Mouse (Mus musculus): ENCODE data around the gene Hspa12a.

Hspa12a gene

GRCm38 (mm10) chr19:58823301-58823700, 120.2 kb downstream of the Hspa12a start:
- no peak for DNase-seq (ENCODE audit: low spot score)

GRCm38 (mm10) chr19:58822454-58823200, 120.8 kb downstream of the Hspa12a start:
- DNase-seq (ENCODE audit: low spot score): peak; percentile 17

GRCm38 (mm10) chr19:58818571-58819415, 124.7 kb downstream of the Hspa12a start:
- DNase-seq (ENCODE audit: low spot score): no peak

- no peak for DNase-seq (ENCODE audit: low spot score)
Observed at GRCm38 (mm10) chr19:58817398-58817797, 126.1 kb downstream of the Hspa12a start.

- DNase-seq (ENCODE audit: low spot score): peak; percentile 28
Observed at GRCm38 (mm10) chr19:58816453-58817041, 126.9 kb downstream of the Hspa12a start.

GRCm38 (mm10) chr19:58815179-58815922, 128.1 kb downstream of the Hspa12a start:
- no peak for DNase-seq (ENCODE audit: low spot score)

GRCm38 (mm10) chr19:58810536-58810935, 132.9 kb downstream of the Hspa12a start:
- no peak for DNase-seq (ENCODE audit: low spot score)

GRCm38 (mm10) chr19:58808864-58809263, 134.6 kb downstream of the Hspa12a start:
- no peak for DNase-seq (ENCODE audit: low spot score)

- peak; percentile 68 for DNase-seq (ENCODE audit: low spot score)
Observed at GRCm38 (mm10) chr19:58806364-58806763, 137.1 kb downstream of the Hspa12a start.

GRCm38 (mm10) chr19:58805191-58805779, 138.2 kb downstream of the Hspa12a start:
- DNase-seq (ENCODE audit: low spot score): no peak

GRCm38 (mm10) chr19:58795114-58795669, 148.3 kb downstream of the Hspa12a start:
- no peak for DNase-seq (ENCODE audit: low spot score)

- DNase-seq (ENCODE audit: low spot score): peak; percentile 34
Observed at GRCm38 (mm10) chr19:58794284-58794683, 149.2 kb downstream of the Hspa12a start, which contains the start of gene 1700019N19Rik. 1700019N19Rik (minus strand) TSS chr19:58794461.

- DNase-seq (ENCODE audit: low spot score): no peak
Observed at GRCm38 (mm10) chr19:58789194-58789593, 154.3 kb downstream of the Hspa12a start.

- DNase-seq (ENCODE audit: low spot score): no peak
Observed at GRCm38 (mm10) chr19:58783938-58784337, 159.5 kb downstream of the Hspa12a start.

- DNase-seq (ENCODE audit: low spot score): no peak
Observed at GRCm38 (mm10) chr19:58781566-58781965, 161.9 kb downstream of the Hspa12a start.

- no peak for DNase-seq (ENCODE audit: low spot score)
Observed at GRCm38 (mm10) chr19:58776461-58776860, 167.0 kb downstream of the Hspa12a start.

GRCm38 (mm10) chr19:58767329-58767728, 176.1 kb downstream of the Hspa12a start:
- no peak for DNase-seq (ENCODE audit: low spot score)

- peak; percentile 71 for DNase-seq (ENCODE audit: low spot score)
Observed at GRCm38 (mm10) chr19:58762848-58763541, 180.5 kb downstream of the Hspa12a start.

- no peak for DNase-seq (ENCODE audit: low spot score)
Observed at GRCm38 (mm10) chr19:58762316-58762715, 181.1 kb downstream of the Hspa12a start.

- DNase-seq (ENCODE audit: low spot score): peak; percentile 38
Observed at GRCm38 (mm10) chr19:58759423-58759822, 184.0 kb downstream of the Hspa12a start, which contains the start of gene Pnliprp2. Pnliprp2 (plus strand) TSS chr19:58759719.
